Mouse (Mus musculus) embryonic stem cell, embryonic (primary cell): ENCODE results near the gene Tcf25.

Experiments used
- CTCF ChIA-PET, 4 experiments: fragments of 300-600 bp in 2 of 4; fragments of 350-600 bp in 2 of 4; sonication (Branson Sonifier 250); formaldehyde crosslinking; loops; one replicate each; lab custom pipeline; 2022; ENCODE audit warnings: inconsistent platforms in 2 of 4; lab: Charles Lee
- POLR2A ChIA-PET, 4 experiments: fragments of 300-600 bp in 2 of 4; fragments of 350-600 bp in 2 of 4; sonication (Branson Sonifier 250); formaldehyde crosslinking; loops; one replicate each; lab custom pipeline; 2022; ENCODE audit warnings: antibody characterized with exemption in 4 of 4, inconsistent platforms in 1 of 4; lab: Charles Lee

Tcf25 gene

GRCm38 (mm10) chr8:123446799-123447198 is 73.2 kb downstream of the Tcf25 start:
- POLR2A ChIA-PET = interaction anchor here in 3 of 4 experiments (0.8 to 3.5 kb wide), 31 partner anchors 8 to 261 kb away, joined by 3 to 18 read pairs (median 5); partner anchors contain the start of genes Tcf25 (in 2 of the 3), Afg3l1 (in 1 of the 3), Fanca (in 1 of the 3) and Mc1r (in 1 of the 3)
- CTCF ChIA-PET = interaction anchor here in 3 of 4 experiments (0.6 to 2.2 kb wide), 6 partner anchors 24 to 66 kb away, joined by 3 to 9 read pairs (median 4); partner anchors contain the start of gene Mc1r (in 2 of the 3)

GRCm38 (mm10) chr8:123450783-123451182 is 77.2 kb downstream of the Tcf25 start:
- ChIA-PET POLR2A (interaction anchor here in 2 of 4 experiments (0.9 to 1.3 kb wide), 5 partner anchors 13 to 44 kb away, joined by 3 to 7 read pairs (median 3); partner anchors contain the start of gene Mc1r (in 1 of the 2)), CTCF (interaction anchor here in 1 of 4 experiments (1.0 kb wide), 1 partner anchor 117 kb away, joined by 3 read pairs; no protein-coding TSS in a partner anchor)

GRCm38 (mm10) chr8:123451747-123452146 is 78.2 kb downstream of the Tcf25 start:
- ChIA-PET CTCF (interaction anchor here in 2 of 4 experiments (0.6 to 0.7 kb wide), 2 partner anchors 9 to 64 kb away, joined by 4 to 5 read pairs; no protein-coding TSS in a partner anchor), POLR2A (interaction anchor here in 3 of 4 experiments (0.5 to 4.2 kb wide), 9 partner anchors 8 to 1456 kb away, joined by 3 to 16 read pairs (median 4); partner anchors contain the start of genes Afg3l1 (in 1 of the 3) and Mc1r (in 1 of the 3))

GRCm38 (mm10) chr8:123452149-123452548 is 78.6 kb downstream of the Tcf25 start:
- CTCF ChIA-PET = interaction anchor here in 3 of 4 experiments (0.6 to 1.2 kb wide), 4 partner anchors 10 to 201 kb away, joined by 3 to 5 read pairs (median 4); no protein-coding TSS in a partner anchor
- POLR2A ChIA-PET = interaction anchor here in 3 of 4 experiments (0.6 to 4.2 kb wide), 9 partner anchors 7 to 1457 kb away, joined by 3 to 16 read pairs (median 5); partner anchors contain the start of genes Afg3l1 (in 1 of the 3) and Tcf25 (in 1 of the 3)

- ChIA-PET POLR2A (interaction anchor here in 3 of 4 experiments (1.0 to 4.2 kb wide), 21 partner anchors 8 to 241 kb away, joined by 3 to 19 read pairs (median 5); partner anchors contain the start of genes Afg3l1 (in 3 of the 3), Tcf25 (in 2 of the 3), Chmp1a (in 1 of the 3) and Gas8 (in 1 of the 3)), CTCF (interaction anchor here in 3 of 4 experiments (1.1 to 1.9 kb wide), 6 partner anchors 10 to 330 kb away, joined by 3 to 8 read pairs (median 5); partner anchors contain the start of gene Mc1r (in 1 of the 3))
Measured at GRCm38 (mm10) chr8:123453291-123453690, 79.7 kb downstream of the Tcf25 start.
